Mouse (Mus musculus) neural tube, embryonic 11.5 days (tissue): ENCODE results near the gene Prkaca. TPM values are rescaled to one million over a fixed set of nuclear protein-coding genes. Genes with fewer than 3 reads are reported as not detected.
A peak's percentile ranks its signal among the peaks of the same experiment; 100 is the strongest.

Experiments used
- ATAC-seq: fragments of 200-750 bp; cut with Nextera tagmentation; 2 replicates; pipeline ENCODE4 v1.8.0; 2017; ENCODE audit warnings: moderate number of reproducible peaks, mild to moderate bottlenecking, moderate TSS enrichment, moderate library complexity; ENCODE audit not compliant: insufficient read depth, low FRiP score, low TSS enrichment
- DNase-seq: peaks from one replicate; pipeline ENCODE4 v3.0.0-alpha.2; 2015; ENCODE audit warnings: low spot score
- H3K27ac ChIP-seq: fragments of 300-500 bp; sonication (generic); 2 replicates; pipeline ENCODE4 v1.5.1; 2014; ENCODE audit warnings: low read depth, mild to moderate bottlenecking, low read length
- H3K27me3 ChIP-seq: fragments of 300-500 bp; sonication (generic); 2 replicates; pipeline ENCODE4 v1.6.1; 2014; ENCODE audit warnings: mild to moderate bottlenecking, low read length, mixed read lengths; ENCODE audit not compliant: control insufficient read depth, insufficient read depth
- H3K36me3 ChIP-seq: fragments of 300-500 bp; sonication (generic); 2 replicates; pipeline ENCODE4 v1.6.1; 2014; ENCODE audit warnings: mild to moderate bottlenecking, low read length, moderate library complexity, mixed read lengths; ENCODE audit not compliant: control insufficient read depth, insufficient read depth
- H3K4me1 ChIP-seq: fragments of 300-500 bp; sonication (generic); 2 replicates; pipeline ENCODE4 v1.6.1; 2014; ENCODE audit warnings: low read length, mixed read lengths; ENCODE audit not compliant: control insufficient read depth, insufficient read depth
- H3K4me2 ChIP-seq: fragments of 300-500 bp; sonication (generic); 2 replicates; pipeline ENCODE4 v1.6.1; 2014; ENCODE audit warnings: low read depth, mild to moderate bottlenecking, moderate library complexity
- H3K4me3 ChIP-seq: fragments of 300-500 bp; sonication (generic); 2 replicates; pipeline ENCODE4 v1.5.1; 2014; ENCODE audit warnings: low read depth, low read length
- H3K9ac ChIP-seq: fragments of 300-500 bp; sonication (generic); 2 replicates; pipeline ENCODE4 v1.6.1; 2014; ENCODE audit warnings: mild to moderate bottlenecking, low read length
- H3K9me3 ChIP-seq: fragments of 300-500 bp; sonication (generic); 2 replicates; pipeline ENCODE4 v1.6.1; 2016; ENCODE audit warnings: low read length; ENCODE audit not compliant: control insufficient read depth
- WGBS: fragments of 180-500 bp; shearing (Covaris S2); extraction: QIAGEN DNeasy Blood & Tissue Kit; methylation state at CpG from one replicate; pipeline ENCODE4 v1.1.7; 2014; 5-methylcytosine and 5-hydroxymethylcytosine counted together
- polyA plus RNA-seq: library from polyadenylated mRNA; unstranded; fragments of >200 nt; fragmentation: Nextera tagmentation; extraction: Ambion mirVana; gene quantifications from 2 replicates; pipeline ENCODE4 v1.2.1, GENCODE M21; 2014

Gene Prkaca
- polyA plus RNA-seq, 1 experiment from 2014 or later = 154 TPM

- peak overlapping the region; percentile 39 for H3K4me3 ChIP-seq
- DNase-seq = peak; percentile 88
- no peak overlapping the region for H3K27ac ChIP-seq
- no peaks in the 10 kb centered on the region for H3K36me3 ChIP-seq
- peaks cover 18% of the 10 kb centered on the region for H3K4me1 ChIP-seq
- ATAC-seq = peak; percentile 26; the same call in 1 of the 2 replicates
- H3K4me2 ChIP-seq = peak overlapping the region; percentile 97
- peak overlapping the region; percentile 44 for H3K9ac ChIP-seq
- under 1% methylated on average over 83 of the region's 83 CpGs for WGBS
- peaks cover 37% of the 10 kb centered on the region for H3K27me3 ChIP-seq
- no peaks in the 10 kb centered on the region for H3K9me3 ChIP-seq
Measured at GRCm38 (mm10) chr8:84010625-84011611, 38.1 kb downstream of the Prkaca start.

GRCm38 (mm10) chr8:84011705-84012498 is 39.1 kb downstream of the Prkaca start, which contains the start of gene 2210011C24Rik:
Gene 2210011C24Rik (minus strand): TSS chr8:84012171.
- Histone ChIP-seq H3K4me2 (peak within 1 kb of the TSS; percentile 97), H3K4me3 (peak within 1 kb of the TSS; percentile 39), H3K27ac (no peak within 1 kb of the TSS), H3K9me3 (no peaks in the 10 kb centered on the region), H3K4me1 (peaks cover 18% of the 10 kb centered on the region), H3K9ac (peak within 1 kb of the TSS; percentile 50), H3K27me3 (peaks cover 37% of the 10 kb centered on the region), H3K36me3 (no peaks in the 10 kb centered on the region)
- no peak for DNase-seq
- 1% methylated on average over 42 of the region's 45 CpGs for WGBS
- ATAC-seq = 0 out of 2 replicates have a peak, but pooled peaks have one; percentile 14

- 7% methylated on average over 35 of the region's 35 CpGs for WGBS
Measured at GRCm38 (mm10) chr8:84012499-84013165, 39.8 kb downstream of the Prkaca start.

GRCm38 (mm10) chr8:84015833-84016232 is 43.0 kb downstream of the Prkaca start:
- no peaks in the 10 kb centered on the region for H3K36me3 ChIP-seq
- peaks cover 28% of the 10 kb centered on the region for H3K27me3 ChIP-seq
- WGBS = 93% methylated on average over 5 of the region's 5 CpGs
- H3K27ac ChIP-seq = no peak overlapping the region
- peaks cover 17% of the 10 kb centered on the region for H3K4me1 ChIP-seq
- H3K4me2 ChIP-seq = no peak overlapping the region
- no peak overlapping the region for H3K9ac ChIP-seq
- ATAC-seq (no peak), DNase-seq (no peak)
- no peak overlapping the region for H3K4me3 ChIP-seq
- H3K9me3 ChIP-seq = no peaks in the 10 kb centered on the region

More at GRCm38 (mm10) chr8:84012499-84013165, 39.8 kb downstream of the Prkaca start:
- H3K27me3 ChIP-seq = peaks cover 37% of the 10 kb centered on the region
- DNase-seq = no peak
- H3K4me1 ChIP-seq = peaks cover 18% of the 10 kb centered on the region
- H3K36me3 ChIP-seq = no peaks in the 10 kb centered on the region
- no peak overlapping the region for H3K27ac ChIP-seq
- H3K4me3 ChIP-seq = peak overlapping the region; percentile 39
- H3K9ac ChIP-seq = peak overlapping the region; percentile 50
- ATAC-seq = no peak
- H3K9me3 ChIP-seq = no peaks in the 10 kb centered on the region
- H3K4me2 ChIP-seq = peak overlapping the region; percentile 97

GRCm38 (mm10) chr8:84019738-84020137 is 46.9 kb downstream of the Prkaca start:
- Histone ChIP-seq H3K4me2 (no peak overlapping the region), H3K9ac (no peak overlapping the region), H3K27me3 (0 out of 2 replicates have a peak, but pooled peaks cover 6% of the 10 kb centered on the region), H3K27ac (no peak overlapping the region), H3K36me3 (no peaks in the 10 kb centered on the region), H3K4me3 (no peak overlapping the region), H3K9me3 (no peaks in the 10 kb centered on the region), H3K4me1 (peaks cover 3% of the 10 kb centered on the region; the same call in 1 of the 2 replicates)
- DNase-seq (no peak), ATAC-seq (no peak)
- 82% methylated on average over 9 of the region's 9 CpGs for WGBS

- Histone ChIP-seq H3K27ac (no peak within 1 kb of the TSS), H3K36me3 (no peaks in the 10 kb centered on the region), H3K9me3 (no peaks in the 10 kb centered on the region), H3K4me3 (no peak within 1 kb of the TSS), H3K4me1 (peaks cover 3% of the 10 kb centered on the region; the same call in 1 of the 2 replicates), H3K27me3 (peaks cover 15% of the 10 kb centered on the region), H3K4me2 (no peak within 1 kb of the TSS), H3K9ac (no peak within 1 kb of the TSS)
- no peak for DNase-seq
- 8% methylated on average over 17 of the region's 18 CpGs for WGBS
- no peak for ATAC-seq
Measured at GRCm38 (mm10) chr8:84021096-84021495, 48.3 kb downstream of the Prkaca start, which contains the start of gene Palm3. Gene Palm3 (plus strand): TSS chr8:84021471.

- H3K4me3 ChIP-seq = no peak overlapping the region
- DNase-seq = no peak
- H3K27me3 ChIP-seq = peaks cover 17% of the 10 kb centered on the region
- no peak for ATAC-seq
- WGBS = 53% methylated on average over 12 of the region's 12 CpGs
- H3K4me2 ChIP-seq = no peak overlapping the region
- H3K27ac ChIP-seq = no peak overlapping the region
- no peaks in the 10 kb centered on the region for H3K9me3 ChIP-seq
- peaks cover 3% of the 10 kb centered on the region; the same call in 1 of the 2 replicates for H3K4me1 ChIP-seq
- no peaks in the 10 kb centered on the region for H3K36me3 ChIP-seq
- H3K9ac ChIP-seq = no peak overlapping the region
Measured at GRCm38 (mm10) chr8:84021569-84021968, 48.8 kb downstream of the Prkaca start.

- Histone ChIP-seq H3K9ac (no peak overlapping the region), H3K36me3 (no peaks in the 10 kb centered on the region), H3K4me2 (no peak overlapping the region), H3K4me1 (peaks cover 3% of the 10 kb centered on the region; the same call in 1 of the 2 replicates), H3K9me3 (no peaks in the 10 kb centered on the region), H3K27ac (no peak overlapping the region), H3K4me3 (no peak overlapping the region), H3K27me3 (peaks cover 29% of the 10 kb centered on the region)
- WGBS = 34% methylated on average over 5 of the region's 5 CpGs
- DNase-seq (no peak), ATAC-seq (no peak)
Measured at GRCm38 (mm10) chr8:84023085-84023484, 50.3 kb downstream of the Prkaca start.
